Mouse (Mus musculus): Measurements from ENCODE around the gene Cgas.
"Not testable (repeated sequence)": the region's sequence is repeated elsewhere in the genome, so short reads cannot be mapped to it uniquely, and the experiment has no call there.

The Cgas gene

GRCm38 (mm10) chr9:78442579-78443392, at the start of gene Cgas:
Gene Cgas (minus strand): TSS chr9:78443237.
- peak; percentile 79 for DNase-seq (ENCODE audit: low read depth, low spot score)

- DNase-seq (ENCODE audit: low read depth, low spot score) = no peak
Measured at GRCm38 (mm10) chr9:78492254-78492653, 49.2 kb upstream of the Cgas start.

- DNase-seq (ENCODE audit: low read depth, low spot score) = no peak
Measured at GRCm38 (mm10) chr9:78491169-78491568, 48.1 kb upstream of the Cgas start.

GRCm38 (mm10) chr9:78488890-78489420, 45.9 kb upstream of the Cgas start, which contains the start of gene Eef1a1:
Gene Eef1a1 (minus strand): TSS chr9:78489151.
- DNase-seq (ENCODE audit: low read depth, low spot score) = peak; percentile 73

GRCm38 (mm10) chr9:78488021-78488420, 45.0 kb upstream of the Cgas start:
- DNase-seq (ENCODE audit: low read depth, low spot score) = not testable (repeated sequence)

- DNase-seq (ENCODE audit: low read depth, low spot score) = no peak
Measured at GRCm38 (mm10) chr9:78484660-78485059, 41.6 kb upstream of the Cgas start.

- no peak for DNase-seq (ENCODE audit: low read depth, low spot score)
Measured at GRCm38 (mm10) chr9:78482386-78482785, 39.3 kb upstream of the Cgas start.

GRCm38 (mm10) chr9:78481423-78482331, 38.6 kb upstream of the Cgas start:
- DNase-seq (ENCODE audit: low read depth, low spot score) = peak; percentile 95

- DNase-seq (ENCODE audit: low read depth, low spot score) = peak; percentile 90
Measured at GRCm38 (mm10) chr9:78480706-78481358, 37.8 kb upstream of the Cgas start.

GRCm38 (mm10) chr9:78480227-78480626, 37.2 kb upstream of the Cgas start:
- DNase-seq (ENCODE audit: low read depth, low spot score) = not testable (repeated sequence)

GRCm38 (mm10) chr9:78479308-78479707, 36.3 kb upstream of the Cgas start:
- not testable (repeated sequence) for DNase-seq (ENCODE audit: low read depth, low spot score)

GRCm38 (mm10) chr9:78478009-78478605, 35.1 kb upstream of the Cgas start:
- peak; percentile 30 for DNase-seq (ENCODE audit: low read depth, low spot score)

GRCm38 (mm10) chr9:78477021-78477551, 34.0 kb upstream of the Cgas start:
- DNase-seq (ENCODE audit: low read depth, low spot score) = peak; percentile 74

GRCm38 (mm10) chr9:78476531-78477020, 33.5 kb upstream of the Cgas start:
- DNase-seq (ENCODE audit: low read depth, low spot score) = no peak

GRCm38 (mm10) chr9:78475873-78476272, 32.8 kb upstream of the Cgas start:
- no peak for DNase-seq (ENCODE audit: low read depth, low spot score)

GRCm38 (mm10) chr9:78475383-78475780, 32.3 kb upstream of the Cgas start:
- DNase-seq (ENCODE audit: low read depth, low spot score) = no peak

- DNase-seq (ENCODE audit: low read depth, low spot score) = no peak
Measured at GRCm38 (mm10) chr9:78474771-78475382, 31.8 kb upstream of the Cgas start.

- no peak for DNase-seq (ENCODE audit: low read depth, low spot score)
Measured at GRCm38 (mm10) chr9:78474270-78474669, 31.2 kb upstream of the Cgas start.

- DNase-seq (ENCODE audit: low read depth, low spot score) = no peak
Measured at GRCm38 (mm10) chr9:78473588-78473987, 30.6 kb upstream of the Cgas start.

GRCm38 (mm10) chr9:78465725-78466124, 22.7 kb upstream of the Cgas start:
- no peak for DNase-seq (ENCODE audit: low read depth, low spot score)

All from CD4-positive helper T cell, adult 2 months (primary cell).